Mouse (Mus musculus) cerebellum, adult 2 months (tissue): ENCODE measurements around the gene Wdr12. TPM values are rescaled to one million over a fixed set of nuclear protein-coding genes. Genes with fewer than 3 reads are reported as not detected.

Experiments
- DNase-seq, 2 experiments: peaks; one replicate each; pipeline ENCODE4 v3.0.0; 2021
- H3K27ac ChIP-seq: fragments of 200-500 bp; 2 replicates; pipeline ENCODE4 v1.5.1; 2012; ENCODE audit warnings: low read length, control low read depth, inconsistent platforms; ENCODE audit not compliant: insufficient read depth
- H3K27me3 ChIP-seq: fragments of 200-500 bp; 2 replicates; pipeline ENCODE4 v1.6.1; 2012; ENCODE audit warnings: inconsistent platforms, mild to moderate bottlenecking, low read length, moderate library complexity; ENCODE audit not compliant: control insufficient read depth, insufficient read depth
- H3K4me1 ChIP-seq: fragments of 200-500 bp; 2 replicates; pipeline ENCODE4 v1.6.1; 2011; ENCODE audit warnings: low read length; ENCODE audit not compliant: control insufficient read depth, insufficient read depth
- H3K4me3 ChIP-seq: fragments of 200-500 bp; replicated peaks from 2 replicates; pipeline ENCODE3; 2011; ENCODE audit warnings: mild to moderate bottlenecking, low read depth, low read length, control low read depth; ENCODE audit not compliant: insufficient read depth
- CTCF ChIP-seq: fragments of 200-500 bp; IDR thresholded peaks from 2 replicates; pipeline ENCODE4 v1.5.1; 2011; ENCODE audit warnings: low read depth, mild to moderate bottlenecking, control low read depth, low read length, moderate library complexity, borderline replicate concordance; ENCODE audit not compliant: insufficient read depth
- POLR2A ChIP-seq: fragments of 200-500 bp; IDR thresholded peaks from 2 replicates; pipeline ENCODE4 v1.6.1; 2011; ENCODE audit warnings: low read length, control low read depth, borderline replicate concordance; ENCODE audit not compliant: insufficient read depth
- WGBS: fragments of 180-500 bp; shearing (Covaris S2); methylation state at CpG from one replicate; pipeline ENCODE4 v1.1.7; 2018; 5-methylcytosine and 5-hydroxymethylcytosine counted together
- polyA plus RNA-seq: library from polyadenylated mRNA; depleted of rRNA; stranded (reverse); fragments of >200 nt; gene quantifications from 2 replicates; pipeline ENCODE4 v1.2.3, GENCODE M21; 2012; rRNA removed

Wdr12 gene
- polyA plus RNA-seq, 1 experiment: 20.6 TPM

DNA sequence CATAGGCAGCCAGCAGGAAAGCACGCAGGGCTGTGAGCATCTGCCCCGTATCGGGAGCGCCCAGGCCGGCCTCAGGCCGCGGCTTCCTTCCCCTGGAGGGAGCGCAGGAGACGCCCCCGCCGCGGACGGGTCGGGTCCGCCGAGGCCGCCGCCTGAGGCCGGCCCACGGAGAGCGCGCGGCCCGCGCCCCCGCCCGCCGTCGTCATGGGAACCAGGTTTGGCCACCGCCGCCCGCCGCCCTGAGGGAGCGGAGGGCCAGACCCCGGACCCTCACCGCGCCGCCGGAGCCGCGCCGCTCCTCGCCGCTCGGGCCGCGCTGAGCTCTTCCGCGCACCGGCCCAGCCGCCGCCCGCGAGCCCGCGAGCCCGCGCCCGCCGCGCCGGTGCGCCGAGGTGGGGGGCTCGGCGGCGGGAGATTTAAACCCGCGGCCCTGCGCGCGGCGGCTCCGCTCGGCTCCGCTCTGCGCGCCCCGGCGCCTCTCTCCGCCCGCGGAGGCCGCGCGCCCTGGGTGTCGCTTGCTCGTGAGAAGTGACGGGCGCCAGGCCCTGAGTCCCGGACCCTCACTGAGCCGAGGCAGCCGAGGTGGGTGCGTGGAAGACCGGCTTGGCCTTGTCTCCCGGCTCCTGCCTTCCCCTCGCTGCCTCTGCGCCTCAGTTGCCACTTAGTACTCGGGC lies 55.5 kb downstream of the Wdr12 start, which contains the start of gene Ica1l:
Ica1l (minus strand) TSS at position 389 of the 674 bp plus-strand sequence.
- TF ChIP-seq POLR2A: 0 out of 2 replicates have a peak, but pooled peaks have one; percentile 6
- TF ChIP-seq CTCF: no peak
- peak; percentile 77 to 79 for DNase-seq
- Histone ChIP-seq H3K4me1 (no peaks in the 10 kb centered on the region), H3K4me3 (peak within 1 kb of the TSS; percentile 64), H3K27me3 (no peaks in the 10 kb centered on the region), H3K27ac (peak within 1 kb of the TSS; percentile 21)
- under 1% methylated on average over 86 of the region's 99 CpGs for WGBS

DNA sequence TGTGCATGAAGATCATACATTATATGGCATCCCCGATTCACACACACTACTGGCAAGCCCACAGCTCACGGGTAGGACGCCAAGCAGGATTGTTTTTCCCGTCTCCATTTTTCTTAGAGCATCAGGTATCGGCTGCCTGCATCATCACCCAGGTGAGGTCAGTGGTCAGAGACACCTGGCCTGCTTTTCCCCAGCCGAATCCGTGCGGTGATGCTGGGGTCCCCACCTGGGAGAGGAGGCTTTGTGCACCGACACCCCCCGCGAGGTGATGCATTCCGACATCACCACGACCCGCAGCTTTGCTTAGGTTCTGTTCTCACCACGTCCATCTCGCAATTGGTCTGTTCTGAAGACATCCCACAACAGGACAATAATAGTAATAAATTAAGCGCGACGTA lies 56.0 kb downstream of the Wdr12 start:
- peak overlapping the region; percentile 64 for H3K4me3 ChIP-seq
- H3K27me3 ChIP-seq: no peaks in the 10 kb centered on the region
- WGBS: under 1% methylated on average over 19 of the region's 19 CpGs
- H3K4me1 ChIP-seq: no peaks in the 10 kb centered on the region
- H3K27ac ChIP-seq: peak overlapping the region; percentile 21
- TF ChIP-seq CTCF (no peak), POLR2A (peak; percentile 7; the same call in 1 of the 2 replicates)
- DNase-seq: no peak

DNA sequence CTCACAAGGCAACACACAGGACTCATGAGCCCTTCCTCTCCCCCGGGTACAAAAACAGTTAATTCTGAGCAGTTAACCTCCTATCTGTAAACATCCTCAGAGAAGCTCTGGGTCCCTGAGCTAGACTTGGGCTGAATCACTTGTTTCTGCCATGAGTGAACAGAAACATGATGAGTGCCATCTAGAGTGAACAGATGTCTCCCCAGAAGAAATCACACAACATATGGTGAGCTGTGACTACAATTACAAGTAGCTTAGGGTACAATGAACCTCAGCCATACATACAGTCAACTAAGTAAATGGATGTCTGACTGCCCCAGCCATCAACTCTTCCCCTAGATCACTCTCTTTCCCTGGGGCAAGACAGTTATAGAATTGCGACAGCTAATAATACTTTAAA lies 63.4 kb downstream of the Wdr12 start:
- 90% methylated on average over 2 of the region's 2 CpGs for WGBS
- Histone ChIP-seq H3K27ac (no peak overlapping the region), H3K4me1 (no peaks in the 10 kb centered on the region), H3K4me3 (no peak overlapping the region), H3K27me3 (no peaks in the 10 kb centered on the region)
- TF ChIP-seq POLR2A (no peak), CTCF (no peak)
- DNase-seq: peak in 1 of 2 experiments; percentile 53

Other genes with a start within 250 kb of the Wdr12 start
- gene Fam117b, start 185.6 kb downstream of the Wdr12 start, polyA plus RNA-seq: 27.8 and 27.9 TPM in 2 replicates
- gene Ica1l, start 55.5 kb downstream of the Wdr12 start, polyA plus RNA-seq: 20.7 and 21.4 TPM in 2 replicates
- 9.7 and 9.9 TPM in 2 replicates for gene Carf, start 398 bp downstream of the Wdr12 start, polyA plus RNA-seq
- 8.7 and 9.7 TPM in 2 replicates for gene Nbeal1, start 82.0 kb upstream of the Wdr12 start, polyA plus RNA-seq
- gene Cyp20a1, start 244.7 kb upstream of the Wdr12 start, polyA plus RNA-seq: 15.9 and 17.3 TPM in 2 replicates